Mouse (Mus musculus): Measurements from ENCODE around the gene Dnlz. TPM values are rescaled to one million over a fixed set of nuclear protein-coding genes. Genes with fewer than 3 reads are reported as not detected.

The Dnlz gene
- polyA plus RNA-seq, 1 experiment from 2014 or later: 29.0 TPM

DNA sequence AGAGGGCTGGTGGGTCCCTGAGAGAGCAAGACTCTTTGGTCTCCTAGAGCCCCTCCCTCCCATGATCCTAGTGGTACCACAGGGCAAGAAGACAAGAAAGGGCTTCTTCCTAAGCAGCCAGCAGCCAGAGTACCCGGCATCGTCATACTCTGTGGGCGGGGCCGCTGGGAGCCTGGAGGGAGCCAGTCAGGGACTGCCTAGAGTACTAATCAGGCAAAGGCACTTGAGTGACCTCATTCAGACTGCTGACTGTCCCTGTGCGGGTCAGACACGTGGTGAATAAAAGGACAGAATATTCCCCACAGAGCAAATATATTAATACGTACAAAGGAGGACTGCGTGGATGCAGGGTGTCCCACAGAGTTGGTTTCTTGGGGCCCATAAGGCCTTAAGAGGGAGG is 22.5 kb downstream of the Dnlz start:
- WGBS: 43% methylated on average over 8 of the region's 8 CpGs
- Histone ChIP-seq H3K36me3 (peaks cover 77% of the 10 kb centered on the region), H3K4me2 (no peak overlapping the region), H3K4me3 (no peak overlapping the region), H3K4me1 (replicated peaks) (peaks cover 8% of the 10 kb centered on the region; the same call in 1 of the 2 replicates), H3K9me3 (no peaks in the 10 kb centered on the region), H3K27me3 (no peaks in the 10 kb centered on the region), H3K9ac (no peak overlapping the region), H3K27ac (no peak overlapping the region)
- 0 out of 2 replicates have a peak, but pooled peaks have one; percentile 28 for ATAC-seq (ENCODE audit: low FRiP score)

DNA sequence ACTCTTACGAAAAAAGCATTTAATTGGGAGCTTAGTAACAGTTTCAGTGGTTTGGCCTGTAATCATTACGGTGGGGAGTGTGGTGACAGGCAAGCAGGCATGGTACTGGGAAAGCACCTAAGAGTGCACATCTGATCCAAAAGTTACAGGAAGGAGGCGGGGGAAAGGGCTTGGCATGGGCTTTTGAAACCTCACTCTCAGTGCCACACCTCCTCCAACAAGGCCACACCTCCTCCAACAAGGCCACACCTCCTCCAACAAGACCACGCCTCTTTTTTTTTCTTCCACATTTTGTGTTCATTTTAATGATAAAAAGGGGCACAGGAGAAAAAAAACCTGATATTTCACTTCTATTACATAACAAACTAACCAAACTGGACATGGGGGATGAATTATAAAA is 24.1 kb downstream of the Dnlz start:
- no peak for ATAC-seq (ENCODE audit: low FRiP score)
- Histone ChIP-seq H3K36me3 (peaks cover 91% of the 10 kb centered on the region), H3K9me3 (no peaks in the 10 kb centered on the region), H3K9ac (no peak overlapping the region), H3K4me3 (no peak overlapping the region), H3K4me1 (replicated peaks) (peaks cover 8% of the 10 kb centered on the region; the same call in 1 of the 2 replicates), H3K27me3 (no peaks in the 10 kb centered on the region), H3K27ac (no peak overlapping the region), H3K4me2 (no peak overlapping the region)
- 91% methylated on average over 4 of the region's 4 CpGs for WGBS

DNA sequence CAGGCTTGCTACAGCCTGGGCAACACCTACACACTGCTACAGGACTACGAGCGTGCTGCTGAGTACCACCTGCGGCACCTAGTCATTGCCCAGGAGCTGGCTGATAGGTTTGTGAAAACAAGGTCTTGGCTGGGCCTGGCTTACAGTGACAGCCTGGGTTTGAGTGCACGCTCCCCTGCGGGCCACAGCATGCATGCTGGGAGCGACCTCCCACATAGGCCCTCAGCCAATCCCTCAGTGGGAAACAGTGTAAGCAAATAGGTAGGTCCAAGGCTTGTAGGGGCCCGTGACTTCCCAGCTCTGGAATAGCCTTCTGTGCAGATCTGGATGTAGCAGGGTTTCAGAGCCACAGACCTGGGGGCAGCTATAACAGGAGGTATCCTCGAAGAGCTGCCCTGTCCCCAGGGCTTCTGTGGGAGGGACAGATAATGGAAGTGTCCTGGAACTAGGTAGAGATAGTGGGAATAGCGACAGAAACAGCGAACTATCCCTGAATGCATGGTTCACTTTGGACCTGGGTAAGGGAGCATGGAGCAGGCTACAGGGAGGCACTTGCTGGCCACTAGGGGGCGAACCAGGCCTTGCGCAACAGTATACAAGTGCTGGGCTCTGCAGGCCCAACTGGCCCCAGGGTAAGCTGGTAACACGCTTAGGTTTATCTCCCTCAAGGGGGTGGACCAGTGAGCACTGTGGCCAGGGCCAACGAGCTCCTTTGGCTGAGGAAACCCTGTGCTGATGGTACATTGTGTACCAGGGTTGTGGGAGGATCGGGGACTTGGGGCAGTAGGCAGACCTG is 26.3 kb downstream of the Dnlz start:
- Histone ChIP-seq H3K36me3 (peaks cover 76% of the 10 kb centered on the region), H3K27ac (no peak overlapping the region), H3K9me3 (no peaks in the 10 kb centered on the region), H3K27me3 (no peaks in the 10 kb centered on the region), H3K4me2 (no peak overlapping the region), H3K4me1 (replicated peaks) (peaks cover 28% of the 10 kb centered on the region), H3K9ac (no peak overlapping the region), H3K4me3 (no peak overlapping the region)
- 72% methylated on average over 15 of the region's 15 CpGs for WGBS
- peak; percentile 65; the same call in 1 of the 2 replicates for ATAC-seq (ENCODE audit: low FRiP score)

DNA sequence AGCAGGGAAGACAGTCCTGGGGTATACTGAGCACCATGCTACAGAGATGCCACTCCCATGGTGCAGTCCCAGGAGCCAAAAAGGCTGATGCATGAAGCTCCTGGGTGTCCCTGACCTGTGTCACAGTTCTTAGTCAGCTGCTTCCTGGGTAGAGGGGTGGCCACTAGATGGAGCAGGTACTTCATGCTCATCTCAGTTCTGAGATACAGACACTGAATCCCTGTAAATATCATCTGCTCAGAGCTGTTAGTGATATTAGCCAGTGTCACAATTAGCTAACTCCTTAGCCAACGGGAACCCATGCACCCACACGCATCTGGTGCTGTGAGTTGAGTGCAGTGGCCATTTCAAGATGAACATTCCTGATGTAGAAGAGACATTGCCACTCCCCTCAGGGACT is 27.0 kb downstream of the Dnlz start:
- Histone ChIP-seq H3K4me1 (replicated peaks) (peaks cover 34% of the 10 kb centered on the region), H3K27ac (no peak overlapping the region), H3K9me3 (no peaks in the 10 kb centered on the region), H3K9ac (no peak overlapping the region), H3K36me3 (peaks cover 73% of the 10 kb centered on the region), H3K4me2 (no peak overlapping the region), H3K4me3 (no peak overlapping the region), H3K27me3 (no peaks in the 10 kb centered on the region)
- WGBS: 86% methylated on average over 2 of the region's 2 CpGs
- ATAC-seq (ENCODE audit: low FRiP score): no peak

DNA sequence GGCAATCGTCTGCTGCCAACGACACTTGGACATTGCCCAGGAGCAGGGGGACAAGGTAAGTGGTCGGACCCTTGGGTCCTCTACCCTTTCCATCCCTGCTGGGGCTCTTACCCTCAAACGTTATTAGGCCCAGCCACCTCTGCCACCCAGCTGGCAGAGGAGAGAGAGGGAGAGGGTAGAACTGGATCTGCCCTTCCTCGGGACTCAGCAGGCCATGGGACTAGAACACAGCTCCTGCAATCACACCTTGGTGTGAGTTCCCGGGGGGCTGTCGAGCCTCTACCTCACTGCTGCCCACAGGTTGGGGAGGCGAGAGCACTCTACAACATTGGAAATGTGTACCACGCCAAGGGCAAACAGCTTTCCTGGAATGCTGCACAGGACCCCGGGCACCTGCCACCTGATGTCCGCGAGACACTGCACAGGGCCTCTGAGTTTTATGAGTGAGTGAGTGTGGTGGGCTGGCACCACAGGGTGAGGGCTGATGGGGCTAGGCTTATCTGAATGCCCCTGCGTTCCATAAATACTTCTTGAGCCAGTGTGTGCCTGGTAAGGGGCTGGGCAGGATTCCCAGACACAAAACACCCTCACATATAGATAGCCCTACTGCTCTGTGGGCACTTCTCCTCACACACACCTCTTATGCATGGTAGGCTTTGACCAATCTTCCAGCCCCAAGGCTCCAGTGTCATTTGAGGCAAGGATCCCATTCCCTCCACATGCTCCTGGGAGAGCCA is 28.2 kb downstream of the Dnlz start:
- ATAC-seq (ENCODE audit: low FRiP score): no peak
- Histone ChIP-seq H3K27me3 (no peaks in the 10 kb centered on the region), H3K4me2 (no peak overlapping the region), H3K9me3 (no peaks in the 10 kb centered on the region), H3K4me1 (replicated peaks) (peaks cover 38% of the 10 kb centered on the region), H3K9ac (0 out of 2 replicates have a peak overlapping the region, but pooled peaks have one; percentile 8), H3K27ac (no peak overlapping the region), H3K36me3 (peaks cover 62% of the 10 kb centered on the region), H3K4me3 (no peak overlapping the region)
- WGBS: 95% methylated on average over 13 of the region's 13 CpGs

DNA sequence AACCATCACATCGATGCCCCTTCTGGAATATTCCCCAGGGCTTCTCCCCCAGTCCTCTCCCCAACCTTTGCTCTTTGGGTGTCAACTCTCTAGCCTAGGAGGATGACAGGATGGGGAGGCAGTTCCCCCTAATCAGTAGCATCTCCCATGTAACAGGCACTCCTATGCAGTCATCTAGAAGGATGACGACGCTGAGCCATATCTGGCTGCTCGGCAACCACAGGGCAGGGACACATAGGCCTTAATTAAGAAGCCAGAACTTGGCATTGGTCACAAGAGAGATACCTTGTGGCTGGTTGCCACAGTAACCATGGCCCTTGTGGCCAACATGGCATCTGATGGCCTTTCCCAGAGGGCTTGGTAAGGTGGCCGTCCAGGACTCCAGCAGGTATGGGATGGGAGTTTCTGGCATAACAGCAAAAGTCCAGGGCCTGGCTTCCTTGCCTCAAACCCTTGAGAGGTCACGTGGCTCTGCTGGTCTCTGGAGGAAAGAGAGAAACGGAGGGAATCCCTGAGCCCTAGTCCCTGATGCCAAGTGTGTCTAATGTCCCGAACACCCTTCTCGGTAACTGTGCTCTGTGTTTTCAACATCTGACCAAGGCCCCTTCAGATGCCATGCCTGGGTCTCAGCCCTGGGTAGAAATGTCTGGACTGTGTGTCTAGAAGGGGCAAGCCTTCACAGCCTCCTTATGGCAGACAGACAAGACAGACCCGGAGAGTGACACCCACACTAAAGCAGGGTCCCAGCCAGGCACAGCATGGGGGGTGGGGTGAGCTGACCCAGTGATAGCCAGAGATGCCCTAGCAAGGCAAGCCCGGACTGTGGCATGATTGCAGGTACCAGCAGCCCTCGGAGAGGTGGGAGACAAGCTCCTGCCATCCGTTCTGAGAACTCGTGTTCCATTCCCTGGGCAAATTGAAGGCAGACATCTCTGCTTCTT is 31.4 kb downstream of the Dnlz start:
- no peak for ATAC-seq (ENCODE audit: low FRiP score)
- Histone ChIP-seq H3K4me3 (no peak overlapping the region), H3K9ac (peak overlapping the region; percentile 55), H3K4me1 (replicated peaks) (peaks cover 66% of the 10 kb centered on the region), H3K27ac (no peak overlapping the region), H3K27me3 (no peaks in the 10 kb centered on the region), H3K4me2 (no peak overlapping the region), H3K36me3 (peaks cover 43% of the 10 kb centered on the region), H3K9me3 (no peaks in the 10 kb centered on the region)
- 81% methylated on average over 14 of the region's 14 CpGs for WGBS

DNA sequence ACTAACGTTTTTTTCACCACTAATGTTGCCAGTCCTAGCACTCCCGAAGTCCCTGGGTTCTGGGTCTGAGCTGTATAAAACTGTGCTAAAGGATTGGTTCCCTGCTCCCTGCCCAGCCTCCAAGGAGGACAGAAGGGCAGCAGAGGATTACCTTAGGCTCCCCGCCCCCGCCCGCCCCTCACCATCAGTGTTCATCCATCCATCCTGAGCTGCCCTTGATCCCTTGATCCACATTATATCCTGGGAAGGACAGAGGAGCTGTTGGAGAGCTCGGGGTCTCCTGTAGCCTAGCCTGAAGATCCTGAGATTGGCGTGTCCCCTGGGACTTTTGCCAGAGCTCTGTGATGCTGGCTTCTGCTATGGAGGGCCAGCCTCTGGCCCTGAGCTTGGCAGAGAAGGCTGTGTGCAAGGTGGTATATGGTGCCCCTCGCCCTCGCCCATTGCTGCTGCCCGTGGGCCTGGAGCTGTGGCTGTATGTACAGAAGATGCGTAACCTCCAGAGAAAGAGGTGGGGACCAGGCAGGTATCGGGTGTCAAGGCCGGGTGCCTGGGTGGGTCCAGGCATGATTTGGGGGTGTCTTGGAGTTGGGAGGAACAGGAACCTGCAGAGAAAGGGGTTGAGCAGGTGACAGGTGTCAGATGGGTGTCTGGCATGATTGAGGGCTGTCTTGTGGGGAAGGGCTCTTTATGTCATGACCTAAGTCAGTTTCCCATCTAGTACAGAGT is 32.2 kb downstream of the Dnlz start:
- Histone ChIP-seq H3K27me3 (no peaks in the 10 kb centered on the region), H3K4me1 (replicated peaks) (peaks cover 72% of the 10 kb centered on the region), H3K9ac (peak overlapping the region; percentile 55), H3K9me3 (no peaks in the 10 kb centered on the region), H3K4me2 (no peak overlapping the region), H3K36me3 (peaks cover 34% of the 10 kb centered on the region), H3K27ac (no peak overlapping the region), H3K4me3 (no peak overlapping the region)
- ATAC-seq (ENCODE audit: low FRiP score): no peak
- 93% methylated on average over 13 of the region's 13 CpGs for WGBS

DNA sequence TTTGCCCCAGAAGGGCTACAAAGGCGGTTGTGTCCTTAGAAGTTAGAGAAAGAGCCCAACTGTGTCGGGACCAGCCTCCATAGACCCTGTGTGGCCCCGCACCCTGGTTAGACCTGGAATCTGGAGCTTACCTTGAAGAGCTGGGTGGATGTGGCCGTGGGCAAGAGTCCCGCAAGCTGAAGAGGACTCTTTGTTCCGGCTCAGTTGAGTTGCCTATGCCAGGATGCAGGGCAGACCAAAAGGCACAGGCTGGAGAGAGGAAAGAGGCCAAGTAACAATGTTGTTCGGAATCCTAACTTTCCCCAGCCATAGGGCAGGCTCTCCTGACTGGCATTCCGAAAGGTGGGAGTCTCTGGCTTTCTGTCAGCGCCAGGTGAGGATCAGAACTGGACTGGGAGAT is 32.8 kb downstream of the Dnlz start:
- no peaks in the 10 kb centered on the region for H3K27me3 ChIP-seq
- H3K4me1 ChIP-seq (replicated peaks): peaks cover 78% of the 10 kb centered on the region
- H3K9me3 ChIP-seq: no peaks in the 10 kb centered on the region
- no peak overlapping the region for H3K27ac ChIP-seq
- H3K36me3 ChIP-seq: peaks cover 29% of the 10 kb centered on the region
- peak overlapping the region; percentile 99; the same call in 1 of the 2 replicates for H3K4me2 ChIP-seq
- H3K9ac ChIP-seq: peak overlapping the region; percentile 55; the same call in 1 of the 2 replicates
- no peak for ATAC-seq (ENCODE audit: low FRiP score)
- 92% methylated on average over 9 of the region's 9 CpGs for WGBS
- no peak overlapping the region for H3K4me3 ChIP-seq

DNA sequence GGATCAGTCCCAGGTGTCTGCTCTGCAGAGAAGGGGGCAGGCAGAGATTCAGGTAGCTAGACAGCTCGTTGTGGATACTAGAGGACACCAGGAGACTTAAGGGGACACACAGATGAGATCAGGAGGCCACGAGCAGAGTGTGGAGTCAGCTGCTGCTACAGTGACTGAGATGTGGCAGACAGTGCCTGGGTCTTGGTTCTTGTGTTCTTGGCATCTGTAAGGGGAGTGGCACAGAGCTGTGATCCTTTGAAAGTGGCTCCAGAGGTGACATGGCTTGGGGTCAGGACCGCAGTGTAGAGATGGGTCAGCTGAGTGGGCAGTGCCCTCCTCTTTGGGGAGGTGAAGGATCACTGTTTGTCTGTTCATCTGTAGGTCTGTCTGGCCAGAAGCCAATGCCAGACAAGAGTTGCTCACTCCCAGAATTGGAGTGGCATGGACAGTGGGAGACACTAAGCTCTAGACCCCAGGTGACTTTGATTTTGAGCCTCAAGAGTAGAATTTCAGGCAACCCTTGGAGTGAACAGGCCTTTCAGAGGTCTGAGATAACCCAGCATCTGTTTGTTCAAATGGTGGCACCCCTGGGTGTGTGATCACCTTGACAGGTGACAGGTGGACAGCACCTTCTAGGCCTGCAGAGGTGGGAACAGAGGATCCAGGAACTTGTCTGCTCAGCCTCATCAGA is 33.8 kb downstream of the Dnlz start:
- H3K4me2 ChIP-seq: peak overlapping the region; percentile 99
- peak overlapping the region; percentile 78 for H3K4me3 ChIP-seq
- no peaks in the 10 kb centered on the region for H3K9me3 ChIP-seq
- H3K4me1 ChIP-seq (replicated peaks): peaks cover 80% of the 10 kb centered on the region
- H3K36me3 ChIP-seq: peaks cover 19% of the 10 kb centered on the region
- ATAC-seq (ENCODE audit: low FRiP score): no peak
- 84% methylated on average over 3 of the region's 3 CpGs for WGBS
- H3K27me3 ChIP-seq: no peaks in the 10 kb centered on the region
- peak overlapping the region; percentile 96 for H3K9ac ChIP-seq
- H3K27ac ChIP-seq: no peak overlapping the region

DNA sequence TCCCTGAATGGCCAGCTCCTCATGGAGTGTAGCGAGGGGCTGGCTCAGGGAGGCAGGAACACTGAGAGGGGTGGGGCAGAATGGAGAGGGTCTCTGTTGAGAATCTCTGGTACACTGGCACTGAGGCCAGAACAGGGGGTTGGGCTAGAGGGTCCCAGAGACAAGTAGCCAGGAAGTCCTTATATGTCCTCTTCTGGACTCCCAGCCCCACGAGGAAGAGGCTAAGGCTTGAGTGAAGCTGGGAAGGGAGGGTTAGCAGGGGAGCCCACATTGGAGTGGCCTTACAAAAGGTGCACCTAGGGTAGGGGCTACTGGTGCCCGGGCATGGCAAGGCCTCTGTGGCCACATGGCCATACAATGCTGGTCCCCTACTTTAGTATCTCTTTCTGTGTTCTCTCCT is 34.5 kb downstream of the Dnlz start:
- H3K27me3 ChIP-seq: no peaks in the 10 kb centered on the region
- peak overlapping the region; percentile 98; the same call in 1 of the 2 replicates for H3K27ac ChIP-seq
- H3K4me1 ChIP-seq (replicated peaks): peaks cover 78% of the 10 kb centered on the region
- H3K4me2 ChIP-seq: peak overlapping the region; percentile 99
- H3K9ac ChIP-seq: peak overlapping the region; percentile 96
- WGBS: 73% methylated on average over 3 of the region's 3 CpGs
- ATAC-seq (ENCODE audit: low FRiP score): no peak
- H3K9me3 ChIP-seq: no peaks in the 10 kb centered on the region
- H3K4me3 ChIP-seq: peak overlapping the region; percentile 78
- peaks cover 11% of the 10 kb centered on the region for H3K36me3 ChIP-seq
